Mouse (Mus musculus) MN1 (cell line): ENCODE measurements around the gene Ccdc47.

Source experiments
- DNase-seq: peaks from one replicate; pipeline ENCODE4 v3.0.0-alpha.2; 2016; ENCODE audit warnings: low spot score

The Ccdc47 gene

DNA sequence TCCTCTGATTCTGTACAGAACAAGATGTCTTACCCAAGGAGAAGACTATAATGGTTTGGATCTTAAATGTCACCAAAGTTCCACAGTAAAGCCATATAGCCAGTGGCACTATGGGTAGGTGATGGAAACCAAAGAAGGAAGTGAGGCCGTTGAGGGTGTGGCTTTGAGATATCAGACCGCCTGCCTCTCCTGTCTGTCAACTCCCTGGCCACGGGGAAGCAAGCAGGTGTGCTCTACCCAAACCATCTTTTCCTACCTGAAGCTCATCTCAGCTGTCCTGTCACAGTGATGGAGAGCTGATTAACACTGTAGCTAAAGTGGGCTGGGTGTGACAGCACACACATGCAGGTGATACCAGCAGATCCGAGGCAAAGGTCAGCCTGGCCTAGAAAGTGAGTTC lies 17.9 kb downstream of the Ccdc47 start:
- no peak for DNase-seq

DNA sequence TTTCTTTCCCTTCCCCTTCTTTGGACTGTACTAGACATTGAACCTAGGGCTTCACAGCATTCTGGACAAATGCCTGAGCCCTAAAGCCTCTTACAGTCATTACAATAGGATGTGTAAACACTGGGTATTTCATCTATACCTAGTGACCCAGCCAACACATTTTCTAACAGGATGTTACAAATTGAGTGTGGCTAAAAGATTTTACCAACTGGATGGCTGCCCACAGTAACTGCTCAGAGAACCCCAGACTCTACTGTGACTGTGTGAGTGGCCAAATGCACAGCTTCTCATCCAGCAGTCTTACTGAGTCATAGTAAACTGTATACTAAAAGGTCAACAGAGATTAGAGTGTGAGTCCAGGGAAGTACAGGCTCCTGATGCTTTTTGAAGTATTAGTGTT lies 20.8 kb downstream of the Ccdc47 start:
- DNase-seq, result peak; percentile 35

GRCm38 (mm10) chr11:106194891-106195290 lies 21.3 kb downstream of the Ccdc47 start:
- DNase-seq, result no peak

GRCm38 (mm10) chr11:106194155-106194541 lies 22.0 kb downstream of the Ccdc47 start:
- no peak for DNase-seq

DNA sequence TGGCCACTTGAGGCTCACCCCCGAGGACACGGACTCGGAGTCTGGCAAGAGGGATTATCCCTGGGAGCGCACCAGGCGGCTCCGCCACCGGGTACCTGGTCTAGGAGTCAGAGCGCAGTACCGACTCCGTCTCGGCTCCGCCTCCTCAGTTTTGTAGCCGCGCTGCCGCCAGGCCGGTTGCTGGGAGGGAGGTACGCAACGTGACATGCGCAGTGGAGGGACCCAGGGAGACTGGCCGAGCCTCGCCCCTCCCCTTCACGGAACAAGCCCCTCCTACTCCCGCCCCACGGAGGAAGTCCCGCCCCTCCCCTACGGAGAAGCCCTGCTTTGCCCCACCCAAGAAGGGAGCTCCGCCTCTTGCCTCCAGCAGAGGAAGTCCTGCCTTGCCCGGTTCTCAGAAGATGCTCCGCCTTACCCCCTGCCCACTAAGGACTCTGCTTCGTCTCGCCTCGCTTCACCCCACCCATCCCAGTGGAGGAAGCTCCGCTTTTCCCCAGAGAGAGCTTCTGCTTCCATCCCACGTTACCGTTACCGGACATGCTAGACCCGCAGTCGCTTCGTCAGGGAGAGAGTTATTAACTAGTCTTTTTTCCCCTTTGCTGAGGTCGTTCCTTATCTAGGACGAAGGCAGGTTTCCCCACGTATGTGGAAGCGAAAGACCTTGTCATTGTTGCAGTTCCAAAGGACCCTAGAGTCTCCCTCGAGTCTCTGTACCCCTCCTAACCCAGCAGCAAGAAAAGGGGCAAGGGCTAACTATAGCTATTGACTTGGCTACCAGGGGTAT lies 22.6 kb downstream of the Ccdc47 start:
- DNase-seq, result peak; percentile 98

DNA sequence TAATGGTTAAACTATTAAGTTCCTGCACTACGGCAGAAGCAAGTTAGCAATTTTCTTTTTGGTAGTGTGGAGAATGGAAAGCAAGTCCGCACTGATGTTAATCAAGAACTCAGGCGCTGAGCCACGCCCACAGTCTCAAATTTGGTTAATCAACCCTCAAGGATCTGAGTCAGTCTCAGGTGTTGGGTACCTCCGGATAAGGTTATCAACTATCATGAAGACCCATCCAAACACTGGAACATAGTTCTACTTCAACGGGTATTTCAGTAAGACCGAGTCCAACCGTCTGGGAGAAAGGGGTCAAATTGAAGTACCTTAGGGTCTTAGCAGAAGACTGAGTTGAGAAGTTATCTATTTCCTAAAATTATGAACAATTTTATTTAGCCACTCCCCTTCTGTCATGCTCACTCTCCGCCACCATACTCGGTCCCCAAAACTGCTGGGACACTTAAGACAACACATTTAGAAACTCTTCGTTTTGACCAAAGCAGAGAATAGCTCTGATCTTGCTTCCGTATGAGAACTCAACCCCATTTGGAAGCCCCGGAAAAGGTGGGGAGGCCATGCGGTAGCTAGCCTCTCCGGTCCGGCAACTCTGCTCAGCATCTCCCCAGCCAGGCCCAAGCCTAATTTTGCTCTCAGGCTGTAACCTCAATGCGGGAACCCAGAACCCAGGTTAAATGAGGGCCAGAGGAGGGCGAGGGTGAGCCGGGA lies 23.3 kb downstream of the Ccdc47 start:
- no peak for DNase-seq

GRCm38 (mm10) chr11:106192241-106192640 lies 23.9 kb downstream of the Ccdc47 start:
- DNase-seq, result no peak

GRCm38 (mm10) chr11:106191716-106192115 lies 24.4 kb downstream of the Ccdc47 start:
- no peak for DNase-seq

- no peak for DNase-seq
Observed at GRCm38 (mm10) chr11:106187326-106187725, 28.8 kb downstream of the Ccdc47 start.

- DNase-seq, result no peak
Observed at GRCm38 (mm10) chr11:106180449-106180801, 35.7 kb downstream of the Ccdc47 start.

DNA sequence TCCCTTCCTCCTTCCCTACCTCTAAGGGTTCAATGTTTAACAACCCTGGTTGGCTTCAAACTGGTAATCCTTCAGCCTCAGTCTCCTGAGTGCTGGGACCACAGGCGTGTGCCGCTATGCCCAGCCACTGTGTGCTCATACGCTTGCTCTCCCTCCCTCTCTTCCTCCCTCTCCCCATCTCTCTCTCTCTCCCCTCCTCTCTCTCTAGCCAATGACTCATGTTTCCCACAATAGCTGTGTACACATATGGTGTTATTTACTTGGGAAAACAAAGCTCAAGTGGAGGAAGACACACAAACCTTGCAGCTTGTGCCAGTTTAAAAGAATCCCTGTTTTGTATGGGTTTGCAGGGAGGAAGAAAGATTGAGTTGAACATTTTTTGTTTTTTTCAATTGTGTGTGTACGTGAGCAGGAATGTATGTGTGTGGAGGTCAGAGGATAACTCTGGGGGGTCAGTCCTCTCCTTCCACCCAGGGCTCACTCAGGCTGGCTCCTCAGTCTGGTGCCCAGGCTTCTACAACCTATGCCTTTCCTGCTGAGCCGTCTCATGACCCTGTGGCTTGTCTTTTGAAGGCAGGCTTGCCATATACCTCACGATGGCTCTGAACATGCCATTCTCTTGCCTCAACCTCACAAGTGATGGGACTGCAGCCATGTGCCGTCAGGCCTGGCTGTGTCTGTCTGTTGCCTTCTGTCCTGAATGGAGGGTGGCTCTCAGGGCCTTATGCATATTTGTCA lies 36.3 kb downstream of the Ccdc47 start:
- DNase-seq, result no peak

DNA sequence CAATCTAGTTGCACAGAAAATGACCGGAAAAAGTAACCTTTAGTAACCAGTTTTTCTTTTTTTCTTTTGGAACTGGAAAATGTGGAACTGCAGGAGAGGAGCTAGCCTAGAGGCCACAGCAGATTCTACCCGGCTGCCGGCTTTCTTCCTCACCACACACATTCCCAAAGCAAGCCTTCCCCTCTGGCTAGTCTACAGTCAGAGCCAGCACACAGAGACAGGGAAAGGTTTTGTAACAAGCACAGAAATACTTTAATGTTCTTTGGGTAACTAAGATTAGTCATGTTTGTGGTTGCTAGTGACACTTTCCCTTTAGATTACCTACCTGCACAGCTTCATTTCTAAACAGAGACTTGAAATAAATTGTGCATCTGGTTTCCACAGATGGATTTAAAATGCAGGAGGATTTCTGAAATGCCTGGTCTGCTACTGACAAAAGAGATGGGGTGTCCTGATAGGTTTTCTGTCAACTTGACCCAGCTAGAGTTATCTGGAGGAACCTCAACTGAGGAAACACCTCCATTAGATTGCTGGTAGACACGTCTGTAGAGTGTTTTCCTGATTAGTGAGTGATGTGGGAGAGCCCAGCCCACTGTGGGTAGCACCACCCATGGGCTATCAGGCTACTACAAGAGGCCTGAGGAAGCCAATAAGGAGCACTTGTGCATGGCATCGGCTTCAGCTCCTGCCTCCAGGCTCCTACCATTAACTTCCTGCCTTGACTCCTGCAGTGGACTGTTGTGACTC lies 37.9 kb downstream of the Ccdc47 start:
- DNase-seq, result no peak

- DNase-seq, result no peak
Observed at GRCm38 (mm10) chr11:106176372-106176771, 39.8 kb downstream of the Ccdc47 start.

DNA sequence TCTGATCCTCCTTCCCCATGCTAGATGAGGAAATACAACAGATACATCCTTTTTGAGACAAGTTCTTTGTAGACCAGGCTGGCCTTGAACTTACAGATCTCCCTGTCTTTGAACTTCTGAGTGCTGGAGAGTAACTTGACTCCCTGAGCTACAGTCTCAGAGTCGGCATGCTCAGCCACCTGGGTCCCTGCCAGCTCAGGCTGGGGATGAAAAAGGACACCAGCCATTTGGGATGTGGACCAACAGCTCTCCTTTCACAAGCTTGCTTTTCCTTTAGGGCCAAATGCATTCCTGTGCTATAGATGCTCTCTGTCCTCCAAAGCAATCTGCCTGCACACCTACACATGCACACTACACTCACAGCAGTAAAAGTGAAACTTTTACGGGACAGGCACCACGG lies 41.1 kb downstream of the Ccdc47 start:
- DNase-seq, result no peak

- no peak for DNase-seq
Observed at GRCm38 (mm10) chr11:106174372-106174771, 41.8 kb downstream of the Ccdc47 start.

- DNase-seq, result no peak
Observed at GRCm38 (mm10) chr11:106173228-106173627, 42.9 kb downstream of the Ccdc47 start.

GRCm38 (mm10) chr11:106170807-106171206 lies 45.3 kb downstream of the Ccdc47 start:
- DNase-seq, result no peak

DNA sequence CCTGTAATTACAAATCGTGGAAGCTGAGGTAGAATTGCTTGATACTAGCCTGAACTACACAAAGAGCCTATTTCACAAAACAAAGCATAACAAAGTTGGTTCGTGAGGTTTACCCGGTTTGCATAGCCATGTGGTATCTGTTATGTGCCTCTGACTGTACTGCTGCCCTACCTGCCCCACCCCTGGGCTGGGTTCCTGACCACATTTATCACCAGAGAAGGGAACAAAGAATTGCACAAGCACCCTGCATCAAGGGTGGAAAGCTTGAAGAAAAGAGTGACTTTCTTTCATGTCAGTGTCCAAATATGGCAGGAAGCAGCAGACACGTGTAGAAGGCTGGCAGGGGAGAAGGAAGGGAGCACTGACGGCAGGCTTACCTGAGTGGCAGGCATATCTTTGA lies 48.7 kb downstream of the Ccdc47 start:
- no peak for DNase-seq

- DNase-seq, result no peak
Observed at GRCm38 (mm10) chr11:106164601-106165180, 51.5 kb downstream of the Ccdc47 start.

- no peak for DNase-seq
Observed at GRCm38 (mm10) chr11:106163546-106163945, 52.6 kb downstream of the Ccdc47 start.

DNA sequence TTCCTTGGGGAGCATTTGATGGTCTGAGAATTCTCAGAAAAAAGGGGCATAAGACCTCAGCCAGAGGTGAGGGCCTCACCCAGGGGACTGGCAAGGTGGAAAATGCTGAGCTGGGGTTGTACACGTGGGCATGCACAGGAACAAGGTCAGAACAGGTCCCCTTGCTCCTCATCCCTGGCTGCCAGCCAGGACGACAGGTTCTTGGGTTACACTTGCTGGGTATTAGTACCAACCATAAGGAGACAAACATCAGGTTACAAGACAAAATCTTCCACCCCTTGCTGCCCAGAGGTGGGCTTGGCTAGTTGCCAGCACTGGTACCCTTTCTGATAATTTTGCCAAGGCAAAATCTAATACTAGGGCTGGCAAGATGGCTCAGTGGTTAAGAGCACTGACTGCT lies 53.9 kb downstream of the Ccdc47 start:
- no peak for DNase-seq
